Mouse (Mus musculus) E14TG2a.4 (cell line): ENCODE results near the gene Slc6a18.

Source experiments
- H3K27me3 ChIP-seq: 2 replicates; pipeline ENCODE4 v1.6.1; 2014; ENCODE audit warnings: low read length, control low read depth; ENCODE audit not compliant: insufficient read depth
- H3K36me3 ChIP-seq: 2 replicates; pipeline ENCODE4 v1.6.1; 2014; ENCODE audit warnings: low read length, control low read depth; ENCODE audit not compliant: insufficient read depth
- H3K4me1 ChIP-seq: replicated peaks from 2 replicates; pipeline ENCODE4 v1.6.1; 2014; ENCODE audit warnings: low read depth, low read length, control low read depth
- H3K4me3 ChIP-seq: replicated peaks from 2 replicates; pipeline ENCODE4 v1.5.1; 2014; ENCODE audit warnings: mild to moderate bottlenecking, low read length
- H3K9me3 ChIP-seq: 2 replicates; pipeline ENCODE4 v1.6.1; 2014; ENCODE audit warnings: low read length, control low read depth
- CTCF ChIP-seq: conservative IDR thresholded peaks from 2 replicates; pipeline ENCODE4 v1.5.1; 2014; ENCODE audit warnings: low read length
- NANOG ChIP-seq: IDR thresholded peaks from 2 replicates; pipeline ENCODE4 v1.6.1; 2014; ENCODE audit warnings: borderline replicate concordance, low read length, mixed read lengths
- POU5F1 ChIP-seq: IDR thresholded peaks from 2 replicates; pipeline ENCODE4 v1.6.1; 2014; ENCODE audit warnings: low read length, borderline replicate concordance

Slc6a18 gene

DNA sequence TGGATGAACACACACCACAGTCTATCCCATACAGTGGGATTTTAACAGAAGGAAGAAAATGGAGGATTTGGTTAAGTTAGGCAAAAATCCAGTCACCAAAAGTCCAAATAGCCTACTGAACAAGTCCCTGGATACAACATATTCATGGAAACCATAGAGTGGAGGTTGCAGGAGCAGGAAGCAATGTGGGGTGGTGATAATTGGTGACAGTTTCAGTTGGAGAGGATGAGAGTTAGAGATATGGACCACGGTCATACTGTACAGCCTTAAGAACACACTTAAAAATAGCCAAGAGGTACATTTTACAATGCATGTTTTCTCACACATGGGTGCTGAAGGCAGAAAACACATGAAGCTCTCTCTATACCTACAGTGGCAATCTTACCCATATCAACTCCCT lies 17.1 kb upstream of the Slc6a18 start:
- H3K4me1 ChIP-seq = 0 out of 2 replicates have a peak, but pooled peaks cover 3% of the 10 kb centered on the region
- TF ChIP-seq NANOG (no peak), CTCF (no peak), POU5F1 (no peak)
- H3K9me3 ChIP-seq = no peaks in the 10 kb centered on the region
- peaks cover 4% of the 10 kb centered on the region for H3K27me3 ChIP-seq
- no peak overlapping the region for H3K4me3 ChIP-seq
- no peaks in the 10 kb centered on the region for H3K36me3 ChIP-seq

DNA sequence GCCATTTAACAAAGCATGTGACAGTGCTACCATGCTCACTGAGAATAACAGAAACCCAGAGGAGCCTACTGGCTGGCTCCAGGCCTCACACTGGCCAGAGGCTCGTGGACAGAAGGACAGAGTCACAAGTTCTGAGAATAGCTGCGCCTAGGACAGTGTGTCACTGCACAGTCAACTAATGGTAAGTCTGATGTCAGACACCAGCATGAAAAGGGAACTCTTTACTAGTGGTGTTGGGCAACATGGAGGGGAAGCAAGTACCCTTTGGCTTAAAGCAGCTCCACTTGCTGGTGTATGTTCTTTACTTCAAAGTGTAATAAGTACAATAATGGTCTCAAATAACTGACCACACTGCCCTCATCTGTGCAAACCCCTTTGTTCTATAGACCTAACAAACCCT lies 15.5 kb upstream of the Slc6a18 start:
- Histone ChIP-seq H3K36me3 (no peaks in the 10 kb centered on the region), H3K27me3 (peaks cover 4% of the 10 kb centered on the region; the same call in 1 of the 2 replicates), H3K4me3 (no peak overlapping the region), H3K4me1 (0 out of 2 replicates have a peak, but pooled peaks cover 3% of the 10 kb centered on the region), H3K9me3 (no peaks in the 10 kb centered on the region)
- TF ChIP-seq NANOG (no peak), POU5F1 (no peak), CTCF (no peak)

DNA sequence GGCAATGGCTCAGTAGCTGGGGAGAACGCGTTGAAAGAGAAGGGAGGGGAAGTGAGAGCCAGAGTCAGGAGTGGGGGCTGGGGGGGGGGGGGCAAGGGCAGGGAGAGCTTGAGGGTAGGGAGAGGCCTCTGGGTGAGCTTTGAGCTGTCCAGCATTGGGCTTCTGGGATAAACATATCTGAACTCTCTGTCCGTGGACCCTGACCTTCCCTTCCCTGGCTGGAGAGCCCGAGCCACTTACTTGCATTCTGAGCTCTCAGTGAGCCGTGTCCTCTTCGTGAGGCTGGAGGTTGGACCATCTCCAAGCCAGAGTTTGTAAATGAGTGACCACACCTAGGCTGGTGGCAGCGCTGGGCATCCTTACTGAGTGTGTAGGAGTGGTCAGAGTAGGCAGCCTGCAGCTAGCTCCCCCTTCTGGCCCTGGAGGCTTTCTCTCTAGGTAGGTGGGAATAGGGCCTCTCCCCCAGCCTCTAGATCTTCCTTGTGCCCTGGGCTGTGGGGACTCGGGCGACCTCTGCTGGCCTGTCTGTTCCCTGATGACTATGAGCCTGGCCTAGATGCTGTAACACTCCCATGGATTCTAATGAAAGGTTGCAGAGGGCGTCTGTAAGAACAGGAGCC lies 14.5 kb upstream of the Slc6a18 start:
- TF ChIP-seq CTCF = peak; percentile 77
- TF ChIP-seq POU5F1 = no peak
- no peak for TF ChIP-seq NANOG
- Histone ChIP-seq H3K4me3 (no peak overlapping the region), H3K36me3 (no peaks in the 10 kb centered on the region), H3K27me3 (peaks cover 4% of the 10 kb centered on the region; the same call in 1 of the 2 replicates), H3K4me1 (0 out of 2 replicates have a peak, but pooled peaks cover 3% of the 10 kb centered on the region), H3K9me3 (no peaks in the 10 kb centered on the region)

DNA sequence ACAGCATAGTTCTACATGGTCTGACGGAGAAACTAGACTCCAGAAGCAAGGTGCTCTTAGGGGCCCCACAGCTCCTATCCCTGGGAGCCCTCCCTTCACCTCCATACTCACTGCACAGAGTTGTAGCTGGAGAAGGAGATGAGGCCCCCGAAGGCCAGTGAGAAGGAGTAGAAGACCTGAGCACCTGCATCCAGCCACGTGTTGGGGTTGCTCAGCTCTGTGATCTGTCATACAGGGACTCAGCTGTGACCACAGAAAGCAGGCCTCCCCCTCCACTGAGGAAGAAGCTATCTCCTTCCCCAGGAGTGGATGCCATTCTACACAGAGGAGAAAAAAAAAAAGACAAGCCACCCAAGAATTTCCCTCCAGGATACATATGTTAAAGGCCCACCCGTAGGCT lies 11.1 kb upstream of the Slc6a18 start:
- Histone ChIP-seq H3K36me3 (no peaks in the 10 kb centered on the region), H3K27me3 (no peaks in the 10 kb centered on the region), H3K9me3 (no peaks in the 10 kb centered on the region), H3K4me3 (no peak overlapping the region), H3K4me1 (0 out of 2 replicates have a peak, but pooled peaks cover 3% of the 10 kb centered on the region)
- no peak for TF ChIP-seq NANOG
- no peak for TF ChIP-seq POU5F1
- no peak for TF ChIP-seq CTCF

DNA sequence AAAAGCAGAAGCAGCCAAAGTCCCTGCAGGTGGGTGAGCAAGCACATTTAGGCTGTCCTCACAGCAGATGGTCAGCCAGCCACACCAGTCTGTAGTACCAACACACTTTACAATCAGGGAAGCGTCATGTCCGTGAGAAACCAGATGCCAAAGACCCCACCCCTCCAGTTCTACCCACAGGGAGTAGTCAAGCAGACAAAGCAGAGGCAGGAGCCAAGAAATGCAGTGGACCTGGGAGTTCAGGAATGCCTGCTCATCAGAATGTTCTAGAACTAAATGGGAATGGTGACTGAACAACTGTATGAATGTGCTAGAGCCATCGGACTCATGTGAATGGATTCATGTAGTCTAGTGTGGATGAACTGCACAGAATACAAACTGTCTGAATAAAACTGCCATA lies 9.8 kb upstream of the Slc6a18 start:
- no peaks in the 10 kb centered on the region for H3K27me3 ChIP-seq
- no peak for TF ChIP-seq NANOG
- TF ChIP-seq POU5F1 = no peak
- TF ChIP-seq CTCF = no peak

DNA sequence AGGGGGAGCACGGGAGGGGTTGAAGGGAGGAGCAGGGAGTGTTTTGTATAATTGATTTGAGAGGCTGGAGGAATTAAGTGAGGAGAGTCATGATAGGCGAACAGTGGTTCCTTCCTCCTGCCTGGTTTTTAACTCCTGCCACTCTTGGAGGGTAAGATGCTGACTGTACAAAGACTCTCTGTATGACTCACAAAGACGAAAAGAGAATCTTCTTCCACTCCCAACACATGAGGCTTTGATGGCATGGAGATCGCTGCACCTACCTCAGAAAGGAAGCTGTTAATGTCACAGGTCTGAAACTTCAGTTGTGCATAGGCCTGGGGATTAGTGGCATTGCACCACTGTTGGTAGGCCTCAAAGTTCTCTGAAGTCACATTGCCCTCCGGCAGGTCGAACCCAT lies 7.7 kb upstream of the Slc6a18 start:
- no peaks in the 10 kb centered on the region for H3K36me3 ChIP-seq
- H3K4me1 ChIP-seq = no peaks in the 10 kb centered on the region
- no peaks in the 10 kb centered on the region for H3K27me3 ChIP-seq
- no peak overlapping the region for H3K4me3 ChIP-seq
- H3K9me3 ChIP-seq = no peaks in the 10 kb centered on the region
- TF ChIP-seq NANOG (no peak), CTCF (no peak), POU5F1 (no peak)

More for the DNA sequence above, 9.8 kb upstream of the Slc6a18 start:
- Histone ChIP-seq H3K9me3 (no peaks in the 10 kb centered on the region), H3K4me1 (0 out of 2 replicates have a peak, but pooled peaks cover 3% of the 10 kb centered on the region), H3K4me3 (no peak overlapping the region), H3K36me3 (no peaks in the 10 kb centered on the region)

DNA sequence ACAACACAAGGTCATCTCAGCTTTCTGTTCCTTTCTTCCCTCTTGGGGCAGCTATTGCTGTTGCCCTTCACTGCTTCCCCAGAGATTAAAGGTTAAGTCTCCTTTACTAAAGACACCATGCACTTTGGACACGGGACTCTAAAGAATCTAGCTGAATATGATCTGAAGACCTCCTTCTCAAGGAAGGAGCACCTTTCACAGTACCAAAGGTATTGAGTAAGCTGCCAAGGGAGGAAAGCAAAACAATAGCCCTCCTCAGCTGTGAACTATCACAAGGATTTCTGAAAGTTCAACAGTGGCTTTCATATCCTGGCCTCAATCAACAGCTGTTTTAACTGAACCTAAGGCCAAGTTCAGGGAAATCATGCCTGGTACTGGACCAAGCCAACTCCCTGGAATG lies 6.6 kb upstream of the Slc6a18 start:
- H3K27me3 ChIP-seq = no peaks in the 10 kb centered on the region
- TF ChIP-seq POU5F1 (no peak), NANOG (no peak), CTCF (no peak)
- H3K4me1 ChIP-seq = no peaks in the 10 kb centered on the region
- no peak overlapping the region for H3K4me3 ChIP-seq
- H3K9me3 ChIP-seq = no peaks in the 10 kb centered on the region
- H3K36me3 ChIP-seq = no peaks in the 10 kb centered on the region

DNA sequence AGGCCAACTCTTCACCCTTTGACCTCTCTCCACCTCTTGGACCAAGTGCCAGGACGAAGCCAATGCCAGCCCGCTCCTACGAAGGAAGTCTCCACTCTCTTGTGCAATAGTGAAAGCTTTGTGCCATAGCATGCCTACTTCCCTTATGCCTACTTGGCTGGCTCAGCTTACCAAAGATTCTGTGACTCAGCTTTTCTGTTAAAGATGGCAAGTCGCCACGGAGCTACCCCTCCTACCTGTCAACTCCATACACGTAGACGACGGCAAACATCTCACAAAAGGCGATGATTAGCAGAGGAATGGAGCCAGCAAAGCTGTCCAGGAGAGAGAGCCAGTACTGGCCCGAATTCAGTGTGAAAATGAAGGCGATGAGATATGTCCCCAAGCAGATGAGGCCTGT lies 5.9 kb upstream of the Slc6a18 start:
- Histone ChIP-seq H3K4me1 (no peaks in the 10 kb centered on the region), H3K4me3 (no peak overlapping the region), H3K27me3 (no peaks in the 10 kb centered on the region), H3K36me3 (no peaks in the 10 kb centered on the region), H3K9me3 (no peaks in the 10 kb centered on the region)
- TF ChIP-seq NANOG (no peak), CTCF (no peak), POU5F1 (no peak)

DNA sequence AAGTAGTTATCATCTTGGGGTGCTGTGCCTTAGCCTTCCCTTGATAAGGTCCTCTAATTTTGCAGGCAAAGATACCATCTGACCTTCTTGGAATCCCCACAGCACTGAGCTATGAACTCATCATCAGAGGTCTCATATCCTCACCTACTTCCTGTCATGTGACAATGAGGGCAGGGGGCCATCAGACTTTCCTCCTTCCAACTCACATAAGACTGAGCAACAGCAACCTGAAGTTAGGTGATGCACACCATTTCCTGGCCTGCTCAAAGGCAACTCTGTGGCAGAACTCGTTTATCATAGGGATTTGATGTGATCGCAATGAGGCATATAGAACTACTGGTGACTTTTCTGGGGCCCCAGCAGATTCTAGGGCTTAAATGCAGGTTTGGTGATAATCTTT lies 4.4 kb upstream of the Slc6a18 start:
- no peak for TF ChIP-seq POU5F1
- TF ChIP-seq NANOG = no peak
- no peak for TF ChIP-seq CTCF
- Histone ChIP-seq H3K4me1 (no peaks in the 10 kb centered on the region), H3K4me3 (no peak overlapping the region), H3K9me3 (no peaks in the 10 kb centered on the region), H3K36me3 (no peaks in the 10 kb centered on the region), H3K27me3 (no peaks in the 10 kb centered on the region)

DNA sequence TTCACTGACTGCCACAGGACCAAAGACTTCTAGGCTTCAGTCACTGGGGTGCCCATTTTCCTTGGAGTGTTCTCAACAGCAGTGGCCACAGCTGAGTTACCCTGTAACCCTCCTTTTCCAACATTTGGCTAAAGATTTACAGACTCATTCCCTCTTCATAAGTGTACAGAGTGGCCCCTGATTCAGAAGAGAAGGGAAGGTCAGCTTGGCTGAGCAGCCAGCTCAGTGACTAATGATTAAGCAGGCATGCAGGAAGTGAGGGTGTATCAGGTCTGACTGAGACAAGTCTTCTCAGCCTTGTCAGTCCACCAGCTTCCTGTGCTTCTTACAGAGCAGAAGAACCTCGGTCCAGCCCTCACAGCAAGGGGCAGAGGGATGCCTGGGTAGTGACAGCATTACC lies 2.6 kb upstream of the Slc6a18 start:
- Histone ChIP-seq H3K9me3 (no peaks in the 10 kb centered on the region), H3K27me3 (no peaks in the 10 kb centered on the region), H3K4me3 (no peak overlapping the region), H3K4me1 (no peaks in the 10 kb centered on the region), H3K36me3 (no peaks in the 10 kb centered on the region)
- TF ChIP-seq NANOG (no peak), POU5F1 (no peak)
